Mouse (Mus musculus) midbrain, postnatal 0 days (tissue): ENCODE results near the gene Slc23a4. TPM values are rescaled to one million over a fixed set of nuclear protein-coding genes. Genes with fewer than 3 reads are reported as not detected.
A peak's percentile ranks its signal among the peaks of the same experiment; 100 is the strongest.

Experiments used
- ATAC-seq: fragments of 200-750 bp; cut with Nextera tagmentation; 2 replicates; pipeline ENCODE4 v1.8.0; 2017; ENCODE audit warnings: moderate number of reproducible peaks, mild to moderate bottlenecking, moderate TSS enrichment, moderate library complexity; ENCODE audit not compliant: low FRiP score
- DNase-seq: peaks from one replicate; pipeline ENCODE4 v3.0.0-alpha.2; 2015; ENCODE audit warnings: low spot score
- H3K27ac ChIP-seq: fragments of 300-500 bp; sonication (generic); 2 replicates; pipeline ENCODE4 v1.5.1; 2014; ENCODE audit warnings: low read depth, mild to moderate bottlenecking, low read length, mixed read lengths
- H3K27me3 ChIP-seq: fragments of 300-500 bp; sonication (generic); 2 replicates; pipeline ENCODE4 v1.6.1; 2014; ENCODE audit warnings: low read length, control low read depth, mixed read lengths; ENCODE audit not compliant: insufficient read depth
- H3K36me3 ChIP-seq: fragments of 300-500 bp; sonication (generic); 2 replicates; pipeline ENCODE4 v1.6.1; 2014; ENCODE audit warnings: low read length, control low read depth, mixed read lengths; ENCODE audit not compliant: insufficient read depth
- H3K4me1 ChIP-seq: fragments of 300-500 bp; sonication (generic); 2 replicates; pipeline ENCODE4 v1.6.1; 2014; ENCODE audit warnings: mild to moderate bottlenecking, control low read depth, antibody characterized with exemption, low read length, mixed read lengths; ENCODE audit not compliant: insufficient read depth
- H3K4me2 ChIP-seq: fragments of 300-500 bp; sonication (generic); 2 replicates; pipeline ENCODE4 v1.6.1; 2014; ENCODE audit warnings: low read depth, mild to moderate bottlenecking, low read length, mixed read lengths; ENCODE audit not compliant: poor library complexity, severe bottlenecking
- H3K4me3 ChIP-seq: fragments of 300-500 bp; sonication (generic); 2 replicates; pipeline ENCODE4 v1.5.1; 2014; ENCODE audit warnings: low read depth, mild to moderate bottlenecking, low read length, moderate library complexity
- H3K9ac ChIP-seq: fragments of 300-500 bp; sonication (generic); replicated peaks from 2 replicates; pipeline ENCODE4 v1.6.1; 2014; ENCODE audit warnings: mild to moderate bottlenecking, low read length, moderate library complexity, mixed read lengths; ENCODE audit not compliant: poor library complexity, severe bottlenecking
- H3K9me3 ChIP-seq: fragments of 300-500 bp; sonication (generic); 2 replicates; pipeline ENCODE4 v1.6.1; 2016; ENCODE audit warnings: low read length, control low read depth
- CTCF ChIP-seq: IDR thresholded peaks from 2 replicates; pipeline ENCODE4 v1.5.1; 2016; ENCODE audit warnings: antibody characterized with exemption, mild to moderate bottlenecking
- WGBS: fragments of 180-500 bp; shearing (Covaris S2); extraction: QIAGEN DNeasy Blood & Tissue Kit; methylation state at CpG from one replicate; pipeline ENCODE4 v1.1.7; 2014; 5-methylcytosine and 5-hydroxymethylcytosine counted together
- polyA plus RNA-seq: library from polyadenylated mRNA; unstranded; fragments of >200 nt; fragmentation: Nextera tagmentation; extraction: Ambion mirVana; gene quantifications from 2 replicates; pipeline ENCODE4 v1.2.1, GENCODE M21; 2015
- total RNA-seq: library from RNA; depleted of rRNA; stranded (reverse); fragments of >200 nt; gene quantifications from 2 replicates; pipeline ENCODE4 v1.2.3, GENCODE M21; 2014; rRNA removed

The Slc23a4 gene
- total RNA-seq: 1.1 and 1.2 TPM in 2 replicates
- polyA plus RNA-seq: 0.43 and 0.87 TPM in 2 replicates

DNA sequence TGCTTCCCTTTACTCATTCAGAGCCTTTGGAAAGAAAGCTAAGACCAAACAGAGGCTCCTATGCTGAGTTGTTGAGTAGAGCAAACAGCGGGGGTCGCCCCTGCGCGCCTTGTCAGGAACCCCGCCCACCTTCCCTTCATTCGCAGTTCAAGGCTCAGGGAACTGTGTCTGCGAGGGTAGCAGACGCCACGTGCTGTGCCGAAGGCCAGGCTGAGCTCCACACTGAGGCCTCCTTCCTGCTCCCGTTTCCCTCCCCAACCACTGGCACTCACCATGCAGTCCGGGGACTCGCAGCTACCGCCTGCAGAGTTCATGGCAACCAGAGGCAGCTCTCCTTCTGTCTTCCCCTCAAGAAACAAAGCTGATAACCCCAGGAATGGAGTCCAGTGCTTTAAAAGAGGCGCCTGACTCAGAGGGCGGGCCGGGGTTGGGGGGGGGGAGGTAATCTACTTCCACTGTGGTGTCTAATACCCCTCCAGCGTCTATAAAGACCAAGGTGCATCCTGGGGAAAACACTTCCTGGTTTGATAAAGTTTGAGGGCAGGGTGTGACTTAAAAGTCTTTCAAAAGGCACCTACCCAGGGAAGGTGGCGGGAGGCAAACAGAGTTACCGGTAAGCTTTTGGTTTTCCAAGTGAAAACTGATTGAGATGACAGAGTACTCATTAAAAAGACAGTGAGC lies at the start of gene Slc23a4:
Gene Slc23a4 (minus strand): TSS at position 324 of the 681 bp plus-strand sequence.
- WGBS: 10% methylated on average over 20 of the region's 20 CpGs
- ATAC-seq (no peak), DNase-seq (no peak)

DNA sequence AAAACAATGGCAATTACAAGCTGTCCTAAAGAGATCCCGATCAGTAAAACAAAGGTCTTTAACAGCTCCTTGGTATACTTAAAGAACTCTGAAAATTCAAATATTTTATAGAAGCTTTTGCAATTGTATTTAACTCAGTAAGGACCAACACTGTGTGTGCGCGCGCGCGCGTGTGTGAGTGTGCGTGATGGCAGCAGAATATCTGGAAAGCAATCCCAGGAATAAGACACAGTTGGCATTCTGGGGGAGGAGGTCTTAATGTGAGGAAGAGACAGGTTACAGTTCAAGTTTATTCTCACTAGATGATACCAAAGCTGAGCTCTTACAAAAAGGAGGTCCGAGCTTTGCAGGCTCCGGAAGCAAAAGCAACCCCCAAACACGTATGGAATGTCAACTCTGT lies 45.1 kb upstream of the Slc23a4 start:
- no peaks in the 10 kb centered on the region for H3K9me3 ChIP-seq
- H3K27me3 ChIP-seq: no peaks in the 10 kb centered on the region
- H3K27ac ChIP-seq: no peak overlapping the region
- 96% methylated on average over 11 of the region's 11 CpGs for WGBS
- no peaks in the 10 kb centered on the region for H3K4me1 ChIP-seq
- ATAC-seq (no peak), DNase-seq (no peak)
- no peak for TF ChIP-seq CTCF
- H3K36me3 ChIP-seq: no peaks in the 10 kb centered on the region; the same call in 1 of the 2 replicates
- no peak overlapping the region for H3K9ac ChIP-seq
- H3K4me3 ChIP-seq: no peak overlapping the region
- H3K4me2 ChIP-seq: no peak overlapping the region

More for the DNA sequence above, at the start of gene Slc23a4:
- H3K4me1 ChIP-seq: no peaks in the 10 kb centered on the region
- H3K9me3 ChIP-seq: no peaks in the 10 kb centered on the region
- H3K4me2 ChIP-seq: no peak within 1 kb of the TSS
- no peak within 1 kb of the TSS for H3K27ac ChIP-seq
- H3K36me3 ChIP-seq: no peaks in the 10 kb centered on the region
- H3K4me3 ChIP-seq: no peak within 1 kb of the TSS
- 0 out of 2 replicates have a peak, but pooled peaks have one; percentile 3 for TF ChIP-seq CTCF
- no peaks in the 10 kb centered on the region for H3K27me3 ChIP-seq
- H3K9ac ChIP-seq: no peak within 1 kb of the TSS

DNA sequence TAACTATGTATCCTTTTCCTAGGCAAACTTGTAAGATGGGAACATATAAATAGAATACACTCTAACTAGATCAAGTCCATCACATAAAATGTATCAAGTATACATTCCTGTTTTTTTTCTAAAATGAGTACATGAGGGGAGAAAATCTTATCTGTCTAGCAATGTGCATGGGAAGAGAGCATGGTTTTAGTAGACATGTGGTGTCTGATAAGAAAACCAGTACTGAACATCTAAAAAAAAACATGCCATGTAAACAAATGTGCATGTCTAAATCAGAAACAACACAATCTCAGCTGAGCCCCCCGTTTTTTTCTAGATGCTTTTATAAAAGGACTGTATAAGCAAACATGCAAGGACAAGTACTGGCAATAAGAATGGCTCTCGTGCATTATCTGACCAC lies 44.5 kb upstream of the Slc23a4 start:
- no peak overlapping the region for H3K4me2 ChIP-seq
- ATAC-seq (no peak), DNase-seq (no peak)
- no peaks in the 10 kb centered on the region for H3K9me3 ChIP-seq
- H3K27ac ChIP-seq: no peak overlapping the region
- WGBS: 90% methylated on average over 2 of the region's 2 CpGs
- no peaks in the 10 kb centered on the region; the same call in 1 of the 2 replicates for H3K36me3 ChIP-seq
- no peaks in the 10 kb centered on the region for H3K27me3 ChIP-seq
- H3K9ac ChIP-seq: no peak overlapping the region
- no peak for TF ChIP-seq CTCF
- H3K4me3 ChIP-seq: no peak overlapping the region
- H3K4me1 ChIP-seq: no peaks in the 10 kb centered on the region

DNA sequence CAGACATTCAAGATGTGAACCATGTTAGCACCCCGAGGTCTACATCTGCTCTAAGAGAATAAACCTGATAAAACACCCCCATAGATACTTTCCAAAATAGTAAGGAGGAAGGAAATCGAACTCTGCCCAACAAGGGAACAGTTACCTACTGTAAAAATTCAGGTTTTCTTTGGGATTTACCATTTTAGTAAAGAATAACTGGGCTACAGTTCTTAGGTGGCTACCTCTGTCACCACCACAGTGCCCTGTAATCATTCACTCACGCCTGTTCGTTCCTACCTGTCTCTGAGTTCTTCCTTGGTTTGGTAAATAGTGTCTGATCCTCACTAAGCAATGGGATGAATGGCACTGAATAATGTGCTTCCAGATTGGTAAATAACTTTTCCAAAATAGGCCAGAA lies 42.6 kb upstream of the Slc23a4 start:
- TF ChIP-seq CTCF: no peak
- Histone ChIP-seq H3K27ac (no peak overlapping the region), H3K9ac (no peak overlapping the region), H3K9me3 (no peaks in the 10 kb centered on the region), H3K4me3 (no peak overlapping the region), H3K27me3 (no peaks in the 10 kb centered on the region), H3K4me1 (no peaks in the 10 kb centered on the region), H3K4me2 (no peak overlapping the region), H3K36me3 (no peaks in the 10 kb centered on the region; the same call in 1 of the 2 replicates)
- WGBS: 96% methylated on average over 4 of the region's 4 CpGs
- DNase-seq (no peak), ATAC-seq (no peak)

DNA sequence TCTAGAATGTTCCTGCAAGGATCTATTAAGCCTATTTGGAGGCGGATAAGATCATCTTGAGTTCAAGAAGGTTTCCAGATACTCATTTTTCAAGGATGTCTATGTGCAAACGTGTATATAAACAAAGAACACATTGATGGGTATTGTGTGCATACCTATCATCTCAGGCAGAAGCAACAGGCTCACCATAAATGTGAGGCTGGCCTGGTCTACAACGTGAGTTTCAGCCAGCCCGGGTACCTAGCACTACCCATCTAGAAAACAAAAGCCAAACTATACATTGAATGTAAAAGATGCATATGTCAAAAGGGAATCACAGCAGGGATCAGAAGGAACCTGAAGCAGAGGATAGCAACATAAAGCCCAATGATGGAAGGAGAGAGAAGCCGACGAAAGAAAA lies 42.0 kb upstream of the Slc23a4 start:
- H3K27ac ChIP-seq: no peak overlapping the region
- H3K4me3 ChIP-seq: no peak overlapping the region
- no peaks in the 10 kb centered on the region for H3K9me3 ChIP-seq
- H3K36me3 ChIP-seq: no peaks in the 10 kb centered on the region; the same call in 1 of the 2 replicates
- H3K4me2 ChIP-seq: no peak overlapping the region
- 77% methylated on average over 6 of the region's 6 CpGs for WGBS
- no peaks in the 10 kb centered on the region for H3K27me3 ChIP-seq
- no peak for TF ChIP-seq CTCF
- DNase-seq (no peak), ATAC-seq (no peak)
- H3K9ac ChIP-seq: no peak overlapping the region
- no peaks in the 10 kb centered on the region for H3K4me1 ChIP-seq

DNA sequence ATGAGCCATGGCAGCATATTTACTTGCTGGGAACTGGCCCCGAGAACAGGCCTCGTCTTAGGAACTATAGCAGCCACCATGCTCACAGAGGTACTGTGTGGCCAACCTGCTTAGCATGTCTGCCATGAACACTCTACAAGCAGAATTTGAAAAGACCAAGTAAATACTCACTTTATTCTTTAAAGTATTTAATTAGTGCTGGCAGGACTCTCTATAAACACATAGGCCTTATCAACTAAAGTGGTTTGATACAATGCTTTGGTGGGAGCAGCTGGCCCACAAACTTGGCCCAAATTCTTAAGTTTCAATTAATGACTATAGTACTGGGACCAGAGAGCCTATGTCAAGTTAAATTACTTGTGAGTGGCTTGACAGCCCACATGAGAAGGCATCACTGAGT lies 39.8 kb upstream of the Slc23a4 start:
- no peak overlapping the region for H3K4me3 ChIP-seq
- no peaks in the 10 kb centered on the region for H3K4me1 ChIP-seq
- H3K9ac ChIP-seq: no peak overlapping the region
- ATAC-seq (no peak), DNase-seq (no peak)
- peak overlapping the region; percentile 6; the same call in 1 of the 2 replicates for H3K27ac ChIP-seq
- H3K9me3 ChIP-seq: no peaks in the 10 kb centered on the region
- H3K36me3 ChIP-seq: peaks cover under 1% of the 10 kb centered on the region; the same call in 1 of the 2 replicates
- no peak overlapping the region for H3K4me2 ChIP-seq
- no peaks in the 10 kb centered on the region for H3K27me3 ChIP-seq
- no peak for TF ChIP-seq CTCF
- 83% methylated on average over 2 of the region's 2 CpGs for WGBS
